18 mouse cellular contexts compared by ENCODE assay signal in genomic region chr11:24740466-24740865, GRCm38 (mm10).
DNase-seq lines count a peak whose midpoint lies in the region; ATAC-seq lines count a peak whose summit lies in the region.
"Had no signal": no experiment of that assay in that cellular context is flagged by ENCODE, and none has a peak within 500 bp of the region (broad histone marks: within the 10 kb centered on the region; RNA-seq: fewer than 3 reads in every experiment).

No protein-coding gene starts in this region.

- H3K4me3 ChIP-seq in hindbrain, embryonic 11.5 days (ENCODE audit: low read depth, low read length), result no peak overlapping the region
- no peak overlapping the region for H3K4me3 ChIP-seq in hindbrain, embryonic 16.5 days (ENCODE audit: low read length)
- no peak overlapping the region for H3K4me3 ChIP-seq in forebrain, embryonic 13.5 days
- no peak overlapping the region for H3K4me3 ChIP-seq in hindbrain, embryonic 12.5 days
- H3K4me3 ChIP-seq in neural tube, embryonic 14.5 days (ENCODE audit: low read depth, low read length), result no peak overlapping the region

- peak; percentile 25 for DNase-seq in hindbrain, embryonic 11.5 days (ENCODE audit: low spot score)
- no peak for DNase-seq in adrenal gland, postnatal 36 days
- no peak for DNase-seq in thymus, adult 18-20 months
- DNase-seq in left cerebral cortex, postnatal 25 days (ENCODE audit: low spot score in 2 of 2), result no peak
- DNase-seq: adrenal gland, postnatal 25 days; cerebellum, adult 8-10 months; heart, postnatal 14 days; lung, adult 2 months; right cerebral cortex, postnatal 14 days had no signal

- no peak overlapping the region for H3K4me2 ChIP-seq in hindbrain, embryonic 11.5 days (replicated peaks; ENCODE audit: low read depth, low read length)
- H3K4me2 ChIP-seq in hindbrain, embryonic 16.5 days (ENCODE audit: low read length), result no peak overlapping the region
- H3K4me2 ChIP-seq in forebrain, embryonic 13.5 days, result no peak overlapping the region
- H3K4me2 ChIP-seq in hindbrain, embryonic 12.5 days (replicated peaks), result no peak overlapping the region
- H3K4me2 ChIP-seq in neural tube, embryonic 14.5 days (ENCODE audit: low read depth, low read length), result no peak overlapping the region

- no peaks in the 10 kb centered on the region for H3K9me3 ChIP-seq in hindbrain, embryonic 11.5 days (ENCODE audit: control insufficient read depth, low read length)
- H3K9me3 ChIP-seq in hindbrain, embryonic 16.5 days (ENCODE audit: control insufficient read depth, low read length), result no peaks in the 10 kb centered on the region
- H3K9me3 ChIP-seq in forebrain, embryonic 13.5 days (replicated peaks), result no peaks in the 10 kb centered on the region
- no peaks in the 10 kb centered on the region for H3K9me3 ChIP-seq in hindbrain, embryonic 12.5 days (replicated peaks)
- H3K9me3 ChIP-seq in neural tube, embryonic 14.5 days (ENCODE audit: control insufficient read depth, low read length), result no peaks in the 10 kb centered on the region
- H3K9me3 ChIP-seq: embryonic facial prominence, embryonic 12.5 days; intestine, embryonic 15.5 days; limb, embryonic 10.5 days had no signal

- peak; percentile 61 for ATAC-seq in hindbrain, embryonic 11.5 days (ENCODE audit: low FRiP score)
- ATAC-seq in hindbrain, embryonic 16.5 days, result no peak
- ATAC-seq in forebrain, embryonic 13.5 days, result peak; percentile 46
- peak; percentile 47; the same call in 1 of the 2 replicates for ATAC-seq in hindbrain, embryonic 12.5 days (ENCODE audit: low FRiP score)
- no peak for ATAC-seq in neural tube, embryonic 14.5 days (ENCODE audit: low read depth)
- ATAC-seq: intestine, embryonic 15.5 days; Patski had no signal

- no peaks in the 10 kb centered on the region for H3K4me1 ChIP-seq in hindbrain, embryonic 11.5 days (replicated peaks; ENCODE audit: control insufficient read depth, insufficient read depth, low read length)
- H3K4me1 ChIP-seq in hindbrain, embryonic 16.5 days (ENCODE audit: control insufficient read depth, insufficient read depth, low read depth, low read length), result peaks cover 14% of the 10 kb centered on the region
- peaks cover 35% of the 10 kb centered on the region for H3K4me1 ChIP-seq in forebrain, embryonic 13.5 days
- H3K4me1 ChIP-seq in hindbrain, embryonic 12.5 days, result peaks cover 16% of the 10 kb centered on the region
- peaks cover 5% of the 10 kb centered on the region; the same call in 1 of the 2 replicates for H3K4me1 ChIP-seq in neural tube, embryonic 14.5 days (ENCODE audit: control insufficient read depth, insufficient read depth, low read length)

- no peak overlapping the region for H3K9ac ChIP-seq in hindbrain, embryonic 11.5 days (ENCODE audit: low read depth, low read length)
- H3K9ac ChIP-seq in hindbrain, embryonic 16.5 days (ENCODE audit: low read depth, low read length), result no peak overlapping the region
- H3K9ac ChIP-seq in forebrain, embryonic 13.5 days, result no peak overlapping the region
- H3K9ac ChIP-seq in hindbrain, embryonic 12.5 days, result no peak overlapping the region
- H3K9ac ChIP-seq in neural tube, embryonic 14.5 days (replicated peaks; ENCODE audit: low read depth, low read length), result no peak overlapping the region
- H3K9ac ChIP-seq: intestine, embryonic 15.5 days had no signal

- 21% methylated on average over 2 of the region's 2 CpGs for WGBS in hindbrain, embryonic 11.5 days
- 17% methylated on average over 2 of the region's 2 CpGs for WGBS in hindbrain, embryonic 16.5 days
- WGBS in forebrain, embryonic 13.5 days, result 22% methylated on average over 2 of the region's 2 CpGs
- WGBS in hindbrain, embryonic 12.5 days, result 43% methylated on average over 2 of the region's 2 CpGs
- WGBS in neural tube, embryonic 14.5 days, result 33% methylated on average over 2 of the region's 2 CpGs

- 0 out of 2 replicates have a peak overlapping the region, but pooled peaks have one; percentile 13 for H3K27ac ChIP-seq in hindbrain, embryonic 11.5 days (ENCODE audit: low read depth, low read length)
- H3K27ac ChIP-seq in hindbrain, embryonic 16.5 days (ENCODE audit: low read depth, low read length), result no peak overlapping the region
- peak overlapping the region; percentile 66 for H3K27ac ChIP-seq in forebrain, embryonic 13.5 days
- H3K27ac ChIP-seq in hindbrain, embryonic 12.5 days, result no peak overlapping the region; the same call in 1 of the 2 replicates
- H3K27ac ChIP-seq in neural tube, embryonic 14.5 days (ENCODE audit: low read depth, low read length), result peak overlapping the region; percentile 58; the same call in 1 of the 2 replicates
- H3K27ac ChIP-seq: embryonic facial prominence, embryonic 12.5 days; intestine, embryonic 15.5 days; macrophage had no signal

- H3K27me3 ChIP-seq in hindbrain, embryonic 11.5 days (ENCODE audit: control insufficient read depth, insufficient read depth, low read length), result no peaks in the 10 kb centered on the region
- H3K27me3 ChIP-seq in hindbrain, embryonic 16.5 days (replicated peaks; ENCODE audit: control insufficient read depth, insufficient read depth, low read length), result no peaks in the 10 kb centered on the region
- H3K27me3 ChIP-seq in forebrain, embryonic 13.5 days, result no peaks in the 10 kb centered on the region
- no peaks in the 10 kb centered on the region for H3K27me3 ChIP-seq in hindbrain, embryonic 12.5 days
- H3K27me3 ChIP-seq in neural tube, embryonic 14.5 days (ENCODE audit: control insufficient read depth, insufficient read depth, low read length), result no peaks in the 10 kb centered on the region
- H3K27me3 ChIP-seq: embryonic facial prominence, embryonic 12.5 days; intestine, embryonic 15.5 days had no signal

- intact Hi-C loops in left cerebral cortex, postnatal 25 days (cut with DNase I), result loop anchor here (10.0 kb wide), 2 partner anchors 564 to 656 kb away; no protein-coding TSS in a partner anchor

- no peaks in the 10 kb centered on the region for H3K36me3 ChIP-seq in hindbrain, embryonic 11.5 days (ENCODE audit: control insufficient read depth, insufficient read depth, low read length)
- no peaks in the 10 kb centered on the region for H3K36me3 ChIP-seq in hindbrain, embryonic 16.5 days (ENCODE audit: control insufficient read depth, insufficient read depth, low read length)
- no peaks in the 10 kb centered on the region for H3K36me3 ChIP-seq in forebrain, embryonic 13.5 days (ENCODE audit: poor library complexity, severe bottlenecking)
- no peaks in the 10 kb centered on the region for H3K36me3 ChIP-seq in hindbrain, embryonic 12.5 days
- H3K36me3 ChIP-seq in neural tube, embryonic 14.5 days (ENCODE audit: control insufficient read depth, insufficient read depth, low read length), result no peaks in the 10 kb centered on the region
- H3K36me3 ChIP-seq: embryonic facial prominence, embryonic 12.5 days; intestine, embryonic 15.5 days; limb, embryonic 10.5 days had no signal

Comparison
In these comparisons a context has a peak if more than half of its experiments do, and no peak if none do; other contexts are left out.
1. ATAC-seq: peak in hindbrain, embryonic 11.5 days (single experiment), forebrain, embryonic 13.5 days (single experiment) and hindbrain, embryonic 12.5 days (single experiment); none in hindbrain, embryonic 16.5 days (single experiment) and neural tube, embryonic 14.5 days (single experiment).
2. H3K27ac ChIP-seq: peak in hindbrain, embryonic 11.5 days (single experiment), forebrain, embryonic 13.5 days (single experiment) and neural tube, embryonic 14.5 days (single experiment); none in hindbrain, embryonic 16.5 days (single experiment) and hindbrain, embryonic 12.5 days (single experiment).